Mouse (Mus musculus) gastrocnemius, postnatal 36 days (tissue): ENCODE results near the gene Dlgap1. TPM values are rescaled to one million over a fixed set of nuclear protein-coding genes. Genes with fewer than 3 reads are reported as not detected.

Source experiments
- DNase-seq, 2 experiments: peaks; one replicate each; pipeline ENCODE4 v3.0.0; 2022
- intact Hi-C: fragments of 180-260 bp; cut with DNase I; formaldehyde crosslinking; loops from one replicate; pipeline ENCODE4 v1.15.1; 2025
- total RNA-seq, 2 experiments: library from RNA; stranded (reverse); gene quantifications; 2 replicates each; pipeline ENCODE4 v1.2.3; 2021

The Dlgap1 gene
- total RNA-seq, 2 experiments from 2014 or later = 0.10 to 0.54 TPM

GRCm38 (mm10) chr17:70780726-70781689 lies 812.1 kb downstream of the Dlgap1 start:
- intact Hi-C loops = no loop called here

GRCm38 (mm10) chr17:70783273-70783672 lies 814.4 kb downstream of the Dlgap1 start:
- intact Hi-C loops = no loop called here
- DNase-seq = no peak

More at GRCm38 (mm10) chr17:70780726-70781689, 812.1 kb downstream of the Dlgap1 start:
- no peak for DNase-seq

- DNase-seq = no peak
- intact Hi-C loops = no loop called here
Measured at GRCm38 (mm10) chr17:70787366-70787765, 818.5 kb downstream of the Dlgap1 start.

GRCm38 (mm10) chr17:70790801-70791200 lies 821.9 kb downstream of the Dlgap1 start:
- intact Hi-C loops = no loop called here
- no peak for DNase-seq

GRCm38 (mm10) chr17:70791596-70792275 lies 822.9 kb downstream of the Dlgap1 start:
- no peak for DNase-seq
- intact Hi-C loops = no loop called here

- DNase-seq = no peak
- intact Hi-C loops = no loop called here
Measured at GRCm38 (mm10) chr17:70794291-70794690, 825.4 kb downstream of the Dlgap1 start.

GRCm38 (mm10) chr17:70794722-70795121 lies 825.8 kb downstream of the Dlgap1 start:
- intact Hi-C loops = no loop called here

GRCm38 (mm10) chr17:70795196-70795595 lies 826.3 kb downstream of the Dlgap1 start:
- intact Hi-C loops = no loop called here
- DNase-seq = no peak

More at GRCm38 (mm10) chr17:70794722-70795121, 825.8 kb downstream of the Dlgap1 start:
- no peak for DNase-seq

GRCm38 (mm10) chr17:70796940-70797772 lies 828.3 kb downstream of the Dlgap1 start:
- intact Hi-C loops = no loop called here
- no peak for DNase-seq

- intact Hi-C loops = no loop called here
- no peak for DNase-seq
Measured at GRCm38 (mm10) chr17:70797773-70798045, 828.8 kb downstream of the Dlgap1 start.

- intact Hi-C loops = no loop called here
- no peak for DNase-seq
Measured at GRCm38 (mm10) chr17:70799266-70799665, 830.4 kb downstream of the Dlgap1 start.

GRCm38 (mm10) chr17:70802022-70802421 lies 833.1 kb downstream of the Dlgap1 start:
- intact Hi-C loops = no loop called here
- DNase-seq = no peak

GRCm38 (mm10) chr17:70805866-70806265 lies 837.0 kb downstream of the Dlgap1 start:
- intact Hi-C loops = no loop called here

GRCm38 (mm10) chr17:70806600-70806999 lies 837.7 kb downstream of the Dlgap1 start:
- DNase-seq = no peak
- intact Hi-C loops = no loop called here

More at GRCm38 (mm10) chr17:70805866-70806265, 837.0 kb downstream of the Dlgap1 start:
- no peak for DNase-seq

GRCm38 (mm10) chr17:70807885-70808284 lies 839.0 kb downstream of the Dlgap1 start:
- intact Hi-C loops = no loop called here
- DNase-seq = no peak

GRCm38 (mm10) chr17:70808837-70809236 lies 840.0 kb downstream of the Dlgap1 start:
- intact Hi-C loops = no loop called here
- DNase-seq = no peak

GRCm38 (mm10) chr17:70809776-70810175 lies 840.9 kb downstream of the Dlgap1 start:
- DNase-seq = no peak
- intact Hi-C loops = no loop called here

GRCm38 (mm10) chr17:70810795-70811194 lies 841.9 kb downstream of the Dlgap1 start:
- intact Hi-C loops = no loop called here
- no peak for DNase-seq

- intact Hi-C loops = no loop called here
- no peak for DNase-seq
Measured at GRCm38 (mm10) chr17:70815001-70815400, 846.1 kb downstream of the Dlgap1 start.

GRCm38 (mm10) chr17:70817862-70818451 lies 849.1 kb downstream of the Dlgap1 start:
- intact Hi-C loops = no loop called here
- no peak for DNase-seq
